Mouse (Mus musculus) G1E (cell line): ENCODE data around the gene Gm9837. TPM values are rescaled to one million over a fixed set of nuclear protein-coding genes. Genes with fewer than 3 reads are reported as not detected.
A peak's percentile ranks its signal among the peaks of the same experiment; 100 is the strongest.

ENCODE experiments used
- ATAC-seq: 2 replicates; pipeline ENCODE4 v1.8.0; 2016; ENCODE audit warnings: mild to moderate bottlenecking; ENCODE audit not compliant: insufficient number of reproducible peaks, poor library complexity, low FRiP score, severe bottlenecking; ENCODE audit errors: extremely low read depth
- DNase-seq: peaks from one replicate; pipeline ENCODE4 v3.0.0; 2012; ENCODE audit warnings: low spot score
- H3K27me3 ChIP-seq: 2 replicates; pipeline ENCODE4 v1.6.1; 2012; ENCODE audit warnings: mild to moderate bottlenecking, low read length, inconsistent platforms; ENCODE audit not compliant: insufficient read depth
- H3K36me3 ChIP-seq: replicated peaks from 2 replicates; pipeline ENCODE3; 2012; ENCODE audit warnings: mild to moderate bottlenecking, inconsistent platforms
- H3K4me1 ChIP-seq: 2 replicates; pipeline ENCODE4 v1.6.1; 2012; ENCODE audit warnings: low read depth, low read length, inconsistent platforms, mixed read lengths; ENCODE audit not compliant: insufficient read depth
- H3K4me3 ChIP-seq: 2 replicates; pipeline ENCODE4 v1.5.1; 2012; ENCODE audit warnings: low read depth, mild to moderate bottlenecking, inconsistent platforms, low read length, moderate library complexity, mixed read lengths
- H3K9me3 ChIP-seq: replicated peaks from 2 replicates; pipeline ENCODE4 v1.6.1; 2012; ENCODE audit warnings: inconsistent platforms
- CTCF ChIP-seq: IDR thresholded peaks from 2 replicates; pipeline ENCODE4 v1.5.1; 2012; ENCODE audit warnings: low read depth, low read length, inconsistent platforms, mixed read lengths
- GATA1 ChIP-seq: IDR thresholded peaks from 2 replicates; pipeline ENCODE4 v1.6.1; 2012; ENCODE audit warnings: borderline replicate concordance, low read length, inconsistent platforms, mixed read lengths
- GATA2 ChIP-seq: IDR thresholded peaks from 2 replicates; pipeline ENCODE4 v1.6.1; 2012; ENCODE audit warnings: low read depth, low read length, inconsistent platforms, borderline replicate concordance
- POLR2AphosphoS5 ChIP-seq: IDR thresholded peaks from 2 replicates; pipeline ENCODE4 v1.6.1; 2012; ENCODE audit warnings: low read depth, low read length, inconsistent platforms; ENCODE audit not compliant: insufficient replicate concordance
- TAL1 ChIP-seq: conservative IDR thresholded peaks from 2 replicates; pipeline ENCODE4 v1.6.1; 2012; ENCODE audit warnings: low read depth, low read length, inconsistent platforms, mixed read lengths
- polyA plus RNA-seq: library from polyadenylated mRNA; stranded (reverse); fragments of >175 nt; gene quantifications from 2 replicates; pipeline ENCODE4 v1.2.3, GENCODE M21; 2012
- total RNA-seq, 2 experiments: library from RNA; stranded (forward) in 1 of 2; stranded (reverse) in 1 of 2; fragments of 200-1000 nt in 1 of 2; fragments of >200 nt in 1 of 2; fragmentation: Nextera tagmentation in 1 of 2; gene quantifications; 2 replicates each; pipeline ENCODE4 v1.2.3; 2014 to 2017

The Gm9837 gene
- total and polyA plus RNA-seq, 3 experiments: 0.16 TPM; not detected in 2

- Histone ChIP-seq H3K27me3 (peaks cover 7% of the 10 kb centered on the region; the same call in 1 of the 2 replicates), H3K4me3 (no peak overlapping the region; the same call in 1 of the 2 replicates), H3K36me3 (peaks cover 12% of the 10 kb centered on the region), H3K9me3 (peaks cover 13% of the 10 kb centered on the region), H3K4me1 (peaks cover 72% of the 10 kb centered on the region)
- DNase-seq (peak; percentile 39), ATAC-seq (peak; percentile 77)
- TF ChIP-seq GATA1 (no peak), TAL1 (peak; percentile 77)
Observed at GRCm38 (mm10) chr11:53481088-53481730, 10.9 kb upstream of the Gm9837 start.

- TF ChIP-seq TAL1 (no peak), CTCF (no peak), GATA2 (no peak)
- H3K27me3 ChIP-seq: peaks cover 9% of the 10 kb centered on the region
- peaks cover 12% of the 10 kb centered on the region for H3K36me3 ChIP-seq
- ATAC-seq: no peak
- H3K4me3 ChIP-seq: peak within 1 kb of the TSS; percentile 81
- H3K9me3 ChIP-seq: peaks cover 13% of the 10 kb centered on the region
- H3K4me1 ChIP-seq: peaks cover 64% of the 10 kb centered on the region
- DNase-seq: peak; percentile 69
Observed at GRCm38 (mm10) chr11:53479783-53480301, 9.6 kb upstream of the Gm9837 start, which contains the start of the genes Gm9945 and Sowaha. Gene Gm9945, plus strand, starts transcription at chr11:53480166. Gene Sowaha, minus strand, starts transcription at chr11:53480274.

DNA sequence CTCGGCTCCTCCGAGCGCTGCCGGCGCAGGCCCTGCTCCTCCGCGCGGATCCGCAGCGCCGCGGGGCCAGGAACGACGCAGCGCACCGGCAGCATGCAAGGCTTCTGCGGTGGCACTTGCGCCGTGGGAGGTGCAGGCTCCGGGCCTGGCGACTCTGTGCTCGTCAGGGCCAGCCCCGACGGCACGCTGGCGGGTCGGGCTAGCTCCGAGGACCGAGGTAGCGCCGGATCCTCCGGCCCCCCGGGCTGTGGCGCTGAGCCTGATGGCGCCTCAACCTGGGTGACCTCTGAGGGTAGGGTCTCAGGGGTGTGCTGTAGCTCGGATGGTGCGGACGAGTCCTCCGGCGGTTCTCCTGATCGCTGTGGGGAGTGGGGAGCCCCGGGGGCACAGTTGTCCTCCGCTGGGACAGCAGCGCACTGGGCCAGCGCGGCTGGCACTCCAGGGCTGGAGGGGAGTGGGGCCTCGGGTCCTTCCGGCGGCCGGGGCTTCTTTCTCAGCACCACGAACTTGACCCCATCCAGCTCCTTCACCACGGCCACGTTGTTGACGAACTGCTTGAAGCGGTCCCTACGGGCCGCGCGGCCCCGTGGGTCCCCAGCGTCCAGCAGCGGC, 9.0 kb upstream of the Gm9837 start:
- H3K27me3 ChIP-seq: peaks cover 13% of the 10 kb centered on the region
- TF ChIP-seq GATA1 (no peak), GATA2 (no peak)
- ATAC-seq (no peak), DNase-seq (peak; percentile 34)
- H3K9me3 ChIP-seq: peaks cover 13% of the 10 kb centered on the region
- peaks cover 12% of the 10 kb centered on the region for H3K36me3 ChIP-seq
- H3K4me1 ChIP-seq: peaks cover 62% of the 10 kb centered on the region
- H3K4me3 ChIP-seq: peak overlapping the region; percentile 81

DNA sequence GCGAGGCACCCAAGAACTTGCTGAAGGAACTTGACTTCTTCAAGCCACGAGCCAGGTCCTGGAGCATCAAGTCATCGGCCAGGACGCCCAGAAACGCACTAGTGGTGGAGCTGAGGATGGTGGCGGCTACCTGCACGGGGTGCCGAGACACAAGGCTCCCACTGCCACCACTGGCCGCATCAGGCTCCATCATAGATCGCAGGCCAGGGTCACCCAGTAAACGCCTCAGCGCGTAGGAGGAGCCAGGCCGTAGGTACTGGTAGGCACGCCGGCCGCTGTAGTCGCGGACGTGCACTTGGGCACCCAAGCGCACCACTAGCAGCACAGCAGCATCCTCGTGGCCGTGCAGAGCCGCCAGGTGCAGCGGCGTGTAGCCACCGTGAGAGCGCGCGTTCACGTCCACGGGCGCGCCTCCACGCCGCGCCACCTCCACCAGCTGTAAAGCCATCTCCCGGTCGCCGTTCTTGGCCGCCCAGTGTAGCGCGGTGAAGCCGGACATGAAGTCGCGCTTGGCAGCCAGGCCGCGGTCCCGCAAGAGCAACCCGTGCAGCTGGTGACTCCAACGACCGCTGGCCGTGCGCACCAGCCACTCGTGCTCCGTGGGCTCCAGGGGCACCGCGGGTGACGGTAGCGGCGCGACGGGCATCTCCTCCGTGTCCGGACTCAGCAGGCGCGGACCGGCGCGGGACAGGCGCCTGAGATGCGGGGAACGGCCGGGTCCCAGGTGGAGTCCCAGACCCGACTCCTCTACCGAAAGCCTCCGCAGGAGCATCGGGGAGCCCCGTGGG, 8.3 kb upstream of the Gm9837 start:
- H3K4me3 ChIP-seq: peak overlapping the region; percentile 81
- H3K36me3 ChIP-seq: peaks cover 12% of the 10 kb centered on the region
- peaks cover 18% of the 10 kb centered on the region for H3K27me3 ChIP-seq
- H3K4me1 ChIP-seq: peaks cover 56% of the 10 kb centered on the region
- DNase-seq (no peak), ATAC-seq (no peak)
- peaks cover 13% of the 10 kb centered on the region for H3K9me3 ChIP-seq
- TF ChIP-seq GATA1 (no peak), TAL1 (no peak), CTCF (no peak), GATA2 (no peak), POLR2AphosphoS5 (no peak)

DNA sequence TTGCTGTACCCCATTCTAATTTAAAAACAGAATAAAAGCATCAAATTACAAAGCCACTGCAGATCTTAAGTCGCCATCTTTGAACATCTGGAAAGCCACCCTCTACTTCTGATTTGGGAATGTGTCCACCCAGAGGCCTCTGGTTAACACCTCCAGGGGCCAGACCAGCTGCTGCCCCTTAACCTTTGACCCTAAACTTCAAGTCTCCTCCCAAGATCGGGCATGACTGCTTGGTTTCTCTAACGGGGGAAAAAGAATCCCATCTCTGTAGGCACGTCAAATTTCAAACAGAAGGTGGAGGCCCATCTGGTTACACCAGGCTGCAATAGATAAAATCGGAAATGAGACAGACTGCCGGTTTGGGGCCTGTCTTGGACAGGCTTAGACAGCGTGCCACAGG, 7.6 kb upstream of the Gm9837 start:
- Histone ChIP-seq H3K36me3 (peaks cover 12% of the 10 kb centered on the region), H3K9me3 (peaks cover 13% of the 10 kb centered on the region), H3K4me1 (peaks cover 53% of the 10 kb centered on the region), H3K27me3 (peaks cover 23% of the 10 kb centered on the region), H3K4me3 (peak overlapping the region; percentile 81; the same call in 1 of the 2 replicates)
- ATAC-seq (no peak), DNase-seq (no peak)
- no peak for TF ChIP-seq POLR2AphosphoS5
- no peak for TF ChIP-seq GATA1

DNA sequence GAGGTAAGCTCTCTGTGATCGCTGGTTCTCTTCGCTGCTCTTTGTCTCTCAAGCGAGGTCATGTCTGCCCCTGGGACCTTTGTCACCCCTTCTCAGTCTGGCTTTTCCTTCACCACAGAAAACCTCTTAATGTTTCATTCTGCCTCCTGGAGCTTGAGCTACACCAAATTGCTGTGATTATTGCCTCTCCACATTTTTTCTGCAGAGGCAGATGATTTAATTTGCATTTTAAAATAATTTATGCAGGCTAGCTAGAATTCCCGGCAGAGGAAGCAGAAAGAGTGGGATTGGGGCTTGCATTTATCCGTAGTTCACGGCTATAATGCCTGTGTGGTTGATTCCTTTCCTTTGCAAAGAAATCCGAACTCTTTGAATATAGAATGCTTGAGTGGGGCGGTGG, 5.3 kb upstream of the Gm9837 start:
- DNase-seq: no peak
- ATAC-seq: no peak
- no peak overlapping the region for H3K4me3 ChIP-seq
- H3K4me1 ChIP-seq: peaks cover 48% of the 10 kb centered on the region
- peaks cover 12% of the 10 kb centered on the region for H3K36me3 ChIP-seq
- peaks cover 13% of the 10 kb centered on the region for H3K9me3 ChIP-seq
- no peak for TF ChIP-seq POLR2AphosphoS5
- TF ChIP-seq GATA1: no peak
- no peak for TF ChIP-seq GATA2
- peaks cover 30% of the 10 kb centered on the region for H3K27me3 ChIP-seq
